Mouse (Mus musculus) olfactory bulb, adult 2 months (tissue): ENCODE measurements at regions not wholly inside any gene's neighbourhood (a gene's known extent, or its start where the extent isn't known, plus 50 kb on each side); places are given as distances from the start of the nearest gene placed in this dataset.

Experiments
- CTCF ChIP-seq: fragments of 200-500 bp; IDR thresholded peaks from 2 replicates; pipeline ENCODE4 v1.5.1; 2012; ENCODE audit warnings: low read depth, mild to moderate bottlenecking, low read length, moderate library complexity; ENCODE audit not compliant: insufficient read depth
- POLR2A ChIP-seq: fragments of 200-500 bp; IDR thresholded peaks from 2 replicates; pipeline ENCODE4 v1.6.1; 2012; ENCODE audit warnings: mild to moderate bottlenecking, low read depth, low read length, moderate library complexity; ENCODE audit not compliant: insufficient read depth

DNA sequence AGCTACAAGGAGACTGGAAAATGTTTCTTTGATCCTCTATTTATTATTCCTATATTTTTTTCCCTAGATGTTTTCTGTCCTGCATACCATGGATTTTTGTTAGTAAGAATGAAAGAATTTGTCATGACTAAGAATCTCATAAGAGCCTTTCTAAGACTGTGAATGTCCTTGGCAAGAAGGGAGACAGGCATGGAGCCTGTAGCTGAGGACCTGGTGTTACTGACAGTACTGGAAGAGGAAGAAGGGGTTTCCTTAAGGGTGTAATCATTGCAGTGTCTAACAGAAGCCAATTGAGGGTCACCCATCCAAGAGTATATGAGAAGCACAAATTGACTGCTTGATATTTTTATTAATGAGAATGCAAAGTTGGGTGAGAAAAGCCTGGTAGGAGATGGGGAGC lies 628.3 kb upstream of the Arid1b start:
- no peak for TF ChIP-seq CTCF
- TF ChIP-seq POLR2A: no peak
